Mouse (Mus musculus) CH12.LX (cell line): ENCODE measurements around the gene Atp2a3. TPM values are rescaled to one million over a fixed set of nuclear protein-coding genes. Genes with fewer than 3 reads are reported as not detected.
A peak's percentile ranks its signal among the peaks of the same experiment; 100 is the strongest.

Experiments used
- DNase-seq: peaks from one replicate; pipeline ENCODE4 v3.0.0-alpha.2; 2013; ENCODE audit errors: extremely low read depth
- H3K27ac ChIP-seq: 2 replicates; pipeline ENCODE4 v1.5.1; 2012; ENCODE audit warnings: low read depth, mild to moderate bottlenecking, control low read depth, moderate library complexity; ENCODE audit not compliant: insufficient read depth
- H3K27me3 ChIP-seq: replicated peaks from 2 replicates; pipeline ENCODE3; 2012; ENCODE audit warnings: inconsistent platforms
- H3K36me3 ChIP-seq, 2 experiments: replicated peaks in 1 of 2; 2 replicates each; pipeline versions ENCODE3 to v1.6.1; 2012; ENCODE audit warnings: inconsistent platforms in 1 of 2, low read length in 1 of 2, mild to moderate bottlenecking in 1 of 2, mixed read lengths in 1 of 2, moderate library complexity in 1 of 2; ENCODE audit not compliant: control insufficient read depth in 1 of 2, insufficient read depth in 1 of 2
- H3K4me1 ChIP-seq, 2 experiments: 2 replicates each; pipeline ENCODE4 v1.6.1; 2012; ENCODE audit warnings: inconsistent platforms in 1 of 2, moderate library complexity in 1 of 2; ENCODE audit not compliant: insufficient read depth in 2 of 2, control insufficient read depth in 1 of 2
- H3K4me2 ChIP-seq: 2 replicates; pipeline ENCODE4 v1.6.1; 2012; ENCODE audit warnings: low read depth, mild to moderate bottlenecking, control low read depth; ENCODE audit not compliant: poor library complexity, insufficient read depth, severe bottlenecking
- H3K4me3 ChIP-seq, 3 experiments: fragments of 150-350 bp in 1 of 3; sonication (generic) in 1 of 3; replicated peaks in 1 of 3; 2 replicates each; pipeline versions ENCODE3 to v1.5.1; 2011 to 2012; ENCODE audit warnings: low read depth in 2 of 3, low read length in 2 of 3, mild to moderate bottlenecking in 2 of 3, moderate library complexity in 2 of 3, control low read depth in 1 of 3, improper control_type of control experiment in 1 of 3, inconsistent platforms in 1 of 3, mixed read lengths in 1 of 3; ENCODE audit not compliant: poor library complexity in 1 of 3
- H3K79me2 ChIP-seq: replicated peaks from 2 replicates; pipeline ENCODE4 v1.6.1; 2012; ENCODE audit warnings: mild to moderate bottlenecking, moderate library complexity; ENCODE audit not compliant: control insufficient read depth, poor library complexity, insufficient read depth, severe bottlenecking; ENCODE audit errors: extremely low read depth
- H3K9ac ChIP-seq: 2 replicates; pipeline ENCODE4 v1.6.1; 2012; ENCODE audit warnings: low read depth, mild to moderate bottlenecking, control low read depth, moderate library complexity; ENCODE audit not compliant: insufficient read depth
- H3K9me3 ChIP-seq: replicated peaks from 2 replicates; pipeline ENCODE3; 2012; ENCODE audit warnings: low read length, inconsistent platforms, mixed read lengths
- BHLHE40 ChIP-seq: IDR thresholded peaks from 2 replicates; pipeline ENCODE4 v1.6.1; 2011; ENCODE audit warnings: mild to moderate bottlenecking, low read depth, low read length, improper control_type of control experiment
- CHD1 ChIP-seq: IDR thresholded peaks from 2 replicates; pipeline ENCODE4 v1.6.1; 2012; ENCODE audit warnings: low read depth, low read length, improper control_type of control experiment, inconsistent platforms
- CHD2 ChIP-seq: IDR thresholded peaks from 2 replicates; pipeline ENCODE4 v1.6.1; 2011; ENCODE audit warnings: low read length, improper control_type of control experiment
- ELF1 ChIP-seq: IDR thresholded peaks from 2 replicates; pipeline ENCODE4 v1.6.1; 2014; ENCODE audit warnings: low read depth, mild to moderate bottlenecking, inconsistent platforms, low read length, improper control_type of control experiment
- EP300 ChIP-seq: IDR thresholded peaks from 2 replicates; pipeline ENCODE4 v1.6.1; 2011; ENCODE audit warnings: low read length, improper control_type of control experiment
- GABPA ChIP-seq: IDR thresholded peaks from 2 replicates; pipeline ENCODE4 v1.6.1; 2012; ENCODE audit warnings: low read depth, low read length, improper control_type of control experiment, inconsistent platforms; ENCODE audit not compliant: insufficient replicate concordance
- HCFC1 ChIP-seq: IDR thresholded peaks from 2 replicates; pipeline ENCODE4 v1.6.1; 2012; ENCODE audit warnings: low read depth, mild to moderate bottlenecking, inconsistent platforms, low read length, improper control_type of control experiment
- IRF4 ChIP-seq: IDR thresholded peaks from 2 replicates; pipeline ENCODE4 v1.6.1; 2014; ENCODE audit warnings: low read depth, mild to moderate bottlenecking, inconsistent platforms, low read length, improper control_type of control experiment
- JUN ChIP-seq: IDR thresholded peaks from 2 replicates; pipeline ENCODE4 v1.6.1; 2011; ENCODE audit warnings: low read depth, mild to moderate bottlenecking, low read length, improper control_type of control experiment, moderate library complexity; ENCODE audit not compliant: insufficient read depth
- JUND ChIP-seq: conservative IDR thresholded peaks from 2 replicates; pipeline ENCODE4 v1.6.1; 2011; ENCODE audit warnings: low read depth, low read length, improper control_type of control experiment
- KAT2A ChIP-seq: IDR thresholded peaks from 2 replicates; pipeline ENCODE4 v1.6.1; 2012; ENCODE audit warnings: low read length, improper control_type of control experiment, inconsistent platforms; ENCODE audit not compliant: insufficient replicate concordance
- MAFK ChIP-seq: IDR thresholded peaks from 2 replicates; pipeline ENCODE4 v1.6.1; 2011; ENCODE audit warnings: low read length, improper control_type of control experiment; ENCODE audit not compliant: insufficient replicate concordance
- MAX ChIP-seq: IDR thresholded peaks from 2 replicates; pipeline ENCODE4 v1.6.1; 2011; ENCODE audit warnings: low read length, improper control_type of control experiment
- MAZ ChIP-seq: IDR thresholded peaks from 2 replicates; pipeline ENCODE4 v1.6.1; 2012; ENCODE audit warnings: low read depth, mild to moderate bottlenecking, inconsistent platforms, low read length, improper control_type of control experiment, moderate library complexity
- MEF2A ChIP-seq: IDR thresholded peaks from 2 replicates; pipeline ENCODE4 v1.6.1; 2014; ENCODE audit warnings: low read depth, mild to moderate bottlenecking, inconsistent platforms, low read length, improper control_type of control experiment, borderline replicate concordance
- MXI1 ChIP-seq: IDR thresholded peaks from 2 replicates; pipeline ENCODE4 v1.6.1; 2011; ENCODE audit warnings: mild to moderate bottlenecking, low read depth, low read length, improper control_type of control experiment
- MYC ChIP-seq: IDR thresholded peaks from 2 replicates; pipeline ENCODE4 v1.6.1; 2011; ENCODE audit warnings: low read depth, mild to moderate bottlenecking, improper control_type of control experiment, low read length
- NELFE ChIP-seq: IDR thresholded peaks from 2 replicates; pipeline ENCODE4 v1.6.1; 2011; ENCODE audit warnings: low read depth, low read length, improper control_type of control experiment
- NRF1 ChIP-seq: IDR thresholded peaks from 2 replicates; pipeline ENCODE4 v1.6.1; 2014; ENCODE audit warnings: low read depth, mild to moderate bottlenecking, inconsistent platforms, low read length, improper control_type of control experiment, moderate library complexity
- PAX5 ChIP-seq: IDR thresholded peaks from 2 replicates; pipeline ENCODE4 v1.6.1; 2012; ENCODE audit warnings: low read length, inconsistent platforms, mixed read lengths
- POLR2A ChIP-seq: IDR thresholded peaks from 2 replicates; pipeline ENCODE4 v1.6.1; 2011; ENCODE audit warnings: low read depth, mild to moderate bottlenecking, improper control_type of control experiment, low read length
- RCOR1 ChIP-seq: conservative IDR thresholded peaks from 2 replicates; pipeline ENCODE4 v1.6.1; 2012; ENCODE audit warnings: low read depth, mild to moderate bottlenecking, inconsistent platforms, low read length, improper control_type of control experiment
- SIN3A ChIP-seq: IDR thresholded peaks from 2 replicates; pipeline ENCODE4 v1.6.1; 2012; ENCODE audit warnings: low read length, improper control_type of control experiment, inconsistent platforms
- TBP ChIP-seq: conservative IDR thresholded peaks from 2 replicates; pipeline ENCODE4 v1.6.1; 2011; ENCODE audit warnings: low read depth, low read length, improper control_type of control experiment
- USF1 ChIP-seq: IDR thresholded peaks from 2 replicates; pipeline ENCODE4 v1.6.1; 2014; ENCODE audit warnings: low read depth, mild to moderate bottlenecking, inconsistent platforms, low read length, improper control_type of control experiment
- USF2 ChIP-seq: conservative IDR thresholded peaks from 2 replicates; pipeline ENCODE4 v1.6.1; 2011; ENCODE audit warnings: low read depth, low read length, improper control_type of control experiment
- ZC3H11A ChIP-seq: IDR thresholded peaks from 2 replicates; pipeline ENCODE4 v1.6.1; 2012; ENCODE audit warnings: low read depth, mild to moderate bottlenecking, inconsistent platforms, low read length, improper control_type of control experiment
- ZKSCAN1 ChIP-seq: IDR thresholded peaks from 2 replicates; pipeline ENCODE4 v1.6.1; 2012; ENCODE audit warnings: low read depth, inconsistent platforms, low read length, improper control_type of control experiment, borderline replicate concordance
- ZNF384 ChIP-seq: IDR thresholded peaks from 2 replicates; pipeline ENCODE4 v1.6.1; 2012; ENCODE audit warnings: low read depth, low read length, improper control_type of control experiment, inconsistent platforms
- dilution Hi-C: fragments of 300-500 bp; cut with MboI; formaldehyde crosslinking; loops from 2 replicates; pipeline ENCODE4 v1.14.3; 2020; ENCODE audit warnings: low sequenced_read_pairs; ENCODE audit not compliant: extremely low pct_unique_long_range_greater_than_20kb, extremely low pct_ligation_motif_present
- in situ Hi-C: fragments of 300-500 bp; cut with MboI; formaldehyde crosslinking; loops from 3 replicates; pipeline ENCODE4 v1.14.3; 2019; ENCODE audit warnings: low sequenced_read_pairs, low pct_ligation_motif_present, low pct_unique_long_range_greater_than_20kb, mixed read lengths
- polyA plus RNA-seq: library from polyadenylated mRNA; unstranded; fragments of >175 nt; gene quantifications from 2 replicates; pipeline ENCODE4 v1.2.1, GENCODE M21; 2012; ENCODE audit warnings: low read depth; ENCODE audit not compliant: insufficient read length
- total RNA-seq, 2 experiments: library from RNA; depleted of rRNA; stranded (reverse); fragments of 300-350 nt in 1 of 2; fragments of >200 nt in 1 of 2; gene quantifications; 2 replicates each; pipeline ENCODE4 v1.2.3; 2012 to 2014

The Atp2a3 gene
- total and polyA plus RNA-seq, 3 experiments, result 61.4 to 279 (median 218) TPM

- in situ Hi-C loops (no loop called here), dilution Hi-C loops (no loop called here)
- H3K4me3 ChIP-seq, result peak overlapping the region in 1 of 3 experiments; percentile 34
- H3K36me3 ChIP-seq, result no peaks in the 10 kb centered on the region
- H3K79me2 ChIP-seq, result no peaks in the 10 kb centered on the region
- peak; percentile 99 for DNase-seq
- peak overlapping the region; percentile 96 for H3K27ac ChIP-seq
- peaks cover 47 to 86% of the 10 kb centered on the region in 2 experiments for H3K4me1 ChIP-seq
- peak; percentile 62; the same call in 1 of the 2 replicates for TF ChIP-seq MAZ
- no peak for TF ChIP-seq PAX5
- TF ChIP-seq MAX, result no peak; the same call in 1 of the 2 replicates
- TF ChIP-seq ELF1, result peak; percentile 53; the same call in 1 of the 2 replicates
- TF ChIP-seq CHD2, result peak; percentile 76; the same call in 1 of the 2 replicates
- no peak for TF ChIP-seq USF2
- TF ChIP-seq POLR2A, result no peak
- TF ChIP-seq ZKSCAN1, result no peak
- no peak for TF ChIP-seq IRF4
- no peak for TF ChIP-seq TBP
- peak; percentile 89; the same call in 1 of the 2 replicates for TF ChIP-seq RCOR1
- no peak for TF ChIP-seq MAFK
- no peak; the same call in 1 of the 2 replicates for TF ChIP-seq MYC
- no peak for TF ChIP-seq HCFC1
- TF ChIP-seq KAT2A, result peak; percentile 74; the same call in 1 of the 2 replicates
- H3K4me2 ChIP-seq, result peak overlapping the region; percentile 57
- H3K9me3 ChIP-seq, result peaks cover 17% of the 10 kb centered on the region
- H3K27me3 ChIP-seq, result no peaks in the 10 kb centered on the region
- peak overlapping the region; percentile 21; the same call in 1 of the 2 replicates for H3K9ac ChIP-seq
Measured at GRCm38 (mm10) chr11:72953116-72953439, 7.9 kb upstream of the Atp2a3 start.

GRCm38 (mm10) chr11:72953440-72954151 lies 7.4 kb upstream of the Atp2a3 start:
- peak; percentile 97 for DNase-seq
- H3K36me3 ChIP-seq, result no peaks in the 10 kb centered on the region
- H3K27me3 ChIP-seq, result no peaks in the 10 kb centered on the region
- dilution Hi-C loops (no loop called here), in situ Hi-C loops (no loop called here)
- H3K9ac ChIP-seq, result peak overlapping the region; percentile 25; the same call in 1 of the 2 replicates
- H3K4me1 ChIP-seq, result peaks cover 44 to 86% of the 10 kb centered on the region in 2 experiments
- H3K79me2 ChIP-seq, result no peaks in the 10 kb centered on the region
- peak overlapping the region in 1 of 3 experiments; percentile 5 for H3K4me3 ChIP-seq
- peak overlapping the region; percentile 96 for H3K27ac ChIP-seq
- peaks cover 17% of the 10 kb centered on the region for H3K9me3 ChIP-seq
- H3K4me2 ChIP-seq, result peak overlapping the region; percentile 57
- TF ChIP-seq JUN (peak; percentile 96), PAX5 (no peak), USF2 (no peak), MEF2A (peak; percentile 98), NRF1 (0 out of 2 replicates have a peak, but pooled peaks have one; percentile 33), MXI1 (peak; percentile 66), BHLHE40 (peak; percentile 97), CHD2 (peak; percentile 93), USF1 (no peak), SIN3A (peak; percentile 87), KAT2A (no peak), JUND (peak; percentile 89), MYC (0 out of 2 replicates have a peak, but pooled peaks have one; percentile 65), NELFE (peak; percentile 55; the same call in 1 of the 2 replicates), MAX (0 out of 2 replicates have a peak, but pooled peaks have one; percentile 17), EP300 (peak; percentile 99), GABPA (no peak), TBP (0 out of 2 replicates have a peak, but pooled peaks have one; percentile 4), ZC3H11A (no peak), ZKSCAN1 (no peak), CHD1 (no peak; the same call in 1 of the 2 replicates), HCFC1 (no peak; the same call in 1 of the 2 replicates), ZNF384 (peak; percentile 76), MAFK (peak; percentile 97)
